Mouse (Mus musculus): Measurements from ENCODE around the gene Rab3gap2. TPM values are rescaled to one million over a fixed set of nuclear protein-coding genes. Genes with fewer than 3 reads are reported as not detected.

Rab3gap2 gene
- total RNA-seq, 1 experiment, result 38.8 TPM

DNA sequence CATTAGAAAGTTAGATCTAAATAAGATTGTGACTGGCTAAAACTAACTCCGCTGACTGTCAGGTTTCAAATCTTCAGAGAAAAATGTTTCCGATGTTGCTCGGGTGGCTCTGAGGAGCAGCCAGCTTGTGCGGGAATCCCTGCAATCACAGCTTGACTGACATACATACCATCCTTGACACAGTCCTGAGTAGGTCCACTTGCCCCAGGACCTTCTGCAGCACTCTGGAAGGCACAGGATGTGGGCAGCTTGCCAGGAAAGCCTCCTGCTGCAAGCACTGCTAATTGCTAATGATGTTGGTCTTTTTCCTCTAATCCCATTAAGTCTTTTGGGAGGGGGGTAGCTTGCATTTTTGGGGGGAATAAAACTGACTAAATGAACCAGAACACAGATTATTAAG, 81.3 kb downstream of the Rab3gap2 start:
- no peaks in the 10 kb centered on the region for H3K4me1 ChIP-seq (ENCODE audit: control insufficient read depth in 2 of 2, insufficient read depth in 2 of 2, low read length in 2 of 2, poor library complexity in 1 of 2)
- in situ Hi-C loops (cut with MboI; ENCODE audit: low sequenced_read_pairs in 2 of 2, unreplicated experiment in 2 of 2), result no loop called here

DNA sequence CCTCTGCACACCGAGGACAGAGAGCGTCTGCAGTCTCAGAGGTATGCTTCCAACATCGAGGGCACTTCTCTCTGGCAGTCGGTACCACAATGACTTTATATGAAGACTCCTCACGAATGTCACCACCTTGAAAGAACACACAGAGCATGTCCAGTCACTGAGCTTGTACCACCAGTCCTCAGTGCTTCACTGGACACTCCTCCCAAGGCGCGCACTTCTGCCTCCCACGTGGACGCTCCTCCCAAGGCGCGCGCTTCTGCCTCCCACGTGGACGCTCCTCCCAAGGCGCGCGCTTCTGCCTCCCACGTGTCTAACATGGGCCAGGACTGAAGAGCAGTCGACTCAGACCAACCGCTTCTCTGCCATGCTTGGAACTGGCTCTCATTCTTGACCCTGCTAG, 83.1 kb downstream of the Rab3gap2 start:
- peaks cover 38% of the 10 kb centered on the region for H3K36me3 ChIP-seq (ENCODE audit: control insufficient read depth, insufficient read depth, low read length, poor library complexity, severe bottlenecking)
- H3K4me3 ChIP-seq (ENCODE audit: insufficient read depth in 1 of 2, low read depth in 1 of 2, low read length in 2 of 2, poor library complexity in 1 of 2, severe bottlenecking in 1 of 2), result peak overlapping the region in 1 of 2 experiments; percentile 16; a peak in 1 of 4 replicates
- H3K4me1 ChIP-seq (ENCODE audit: control insufficient read depth in 2 of 2, insufficient read depth in 2 of 2, low read length in 2 of 2, poor library complexity in 1 of 2), result no peaks in the 10 kb centered on the region
- no peak overlapping the region for H3K27ac ChIP-seq (ENCODE audit: insufficient read depth, low read depth, low read length, poor library complexity, severe bottlenecking)
- H3K9ac ChIP-seq (ENCODE audit: insufficient read depth, low read depth, low read length, poor library complexity, severe bottlenecking), result no peak overlapping the region; the same call in 1 of the 2 replicates
- in situ Hi-C loops (cut with MboI; ENCODE audit: low sequenced_read_pairs in 2 of 2, unreplicated experiment in 2 of 2), result no loop called here
- H3K9me3 ChIP-seq (ENCODE audit: control insufficient read depth, insufficient read depth, low read depth, low read length), result no peaks in the 10 kb centered on the region
- no peak for DNase-seq (ENCODE audit: low read depth, low spot score)
- TF ChIP-seq ZC3H11A (IDR thresholded peaks at IDR 0.05; ENCODE audit: borderline replicate concordance, low read depth, low read length), result no peak

More for the DNA sequence above, 81.3 kb downstream of the Rab3gap2 start:
- Histone ChIP-seq H3K27ac (ENCODE audit: insufficient read depth, low read depth, low read length, poor library complexity, severe bottlenecking) (no peak overlapping the region), H3K4me3 (ENCODE audit: insufficient read depth in 1 of 2, low read depth in 1 of 2, low read length in 2 of 2, poor library complexity in 1 of 2, severe bottlenecking in 1 of 2) (no peak overlapping the region), H3K9ac (ENCODE audit: insufficient read depth, low read depth, low read length, poor library complexity, severe bottlenecking) (no peak overlapping the region), H3K36me3 (ENCODE audit: control insufficient read depth, insufficient read depth, low read length, poor library complexity, severe bottlenecking) (peaks cover 37% of the 10 kb centered on the region), H3K9me3 (ENCODE audit: control insufficient read depth, insufficient read depth, low read depth, low read length) (no peaks in the 10 kb centered on the region)
- DNase-seq (ENCODE audit: low read depth, low spot score), result no peak
- TF ChIP-seq ZC3H11A (IDR thresholded peaks at IDR 0.05; ENCODE audit: borderline replicate concordance, low read depth, low read length), result no peak
- TF ChIP-seq CHD2 (IDR thresholded peaks at IDR 0.05; ENCODE audit: low read depth, low read length), result no peak
- TF ChIP-seq ZNF384 (IDR thresholded peaks at IDR 0.05; ENCODE audit: low read depth, low read length), result no peak
- TF ChIP-seq HCFC1 (IDR thresholded peaks at IDR 0.05; ENCODE audit: borderline replicate concordance, insufficient read depth, low read length), result no peak
- TF ChIP-seq MAFK (IDR thresholded peaks at IDR 0.05; ENCODE audit: insufficient read depth, low read depth, low read length), result no peak

DNA sequence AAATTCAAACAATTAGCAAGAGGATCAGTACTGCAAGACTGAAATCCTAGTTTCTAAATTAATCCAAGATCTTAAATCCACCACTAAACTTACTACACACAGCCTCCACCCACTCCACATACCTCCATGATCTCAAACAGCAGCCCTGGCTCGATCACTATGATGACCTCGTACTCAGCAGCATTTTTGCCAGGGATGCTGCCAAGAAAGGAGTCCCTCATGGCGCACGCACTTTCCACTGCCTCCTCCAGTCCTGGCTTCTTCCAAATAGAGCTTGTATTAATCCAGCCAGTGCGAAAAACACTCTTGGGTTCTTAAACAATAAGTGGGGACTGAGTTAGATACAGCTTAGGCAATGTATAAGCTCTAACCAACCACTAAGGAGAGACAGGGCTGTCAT, 85.3 kb downstream of the Rab3gap2 start:
- Histone ChIP-seq H3K9ac (ENCODE audit: insufficient read depth, low read depth, low read length, poor library complexity, severe bottlenecking) (no peak overlapping the region), H3K9me3 (ENCODE audit: control insufficient read depth, insufficient read depth, low read depth, low read length) (no peaks in the 10 kb centered on the region), H3K27ac (ENCODE audit: insufficient read depth, low read depth, low read length, poor library complexity, severe bottlenecking) (no peak overlapping the region), H3K4me3 (ENCODE audit: insufficient read depth in 1 of 2, low read depth in 1 of 2, low read length in 2 of 2, poor library complexity in 1 of 2, severe bottlenecking in 1 of 2) (no peak overlapping the region), H3K4me1 (ENCODE audit: control insufficient read depth in 2 of 2, insufficient read depth in 2 of 2, low read length in 2 of 2, poor library complexity in 1 of 2) (no peaks in the 10 kb centered on the region), H3K36me3 (ENCODE audit: control insufficient read depth, insufficient read depth, low read length, poor library complexity, severe bottlenecking) (peaks cover 33% of the 10 kb centered on the region)
- in situ Hi-C loops (cut with MboI; ENCODE audit: low sequenced_read_pairs in 2 of 2, unreplicated experiment in 2 of 2), result no loop called here
- TF ChIP-seq ZC3H11A (IDR thresholded peaks at IDR 0.05; ENCODE audit: borderline replicate concordance, low read depth, low read length) (no peak), MAFK (IDR thresholded peaks at IDR 0.05; ENCODE audit: insufficient read depth, low read depth, low read length) (no peak), HCFC1 (IDR thresholded peaks at IDR 0.05; ENCODE audit: borderline replicate concordance, insufficient read depth, low read length) (no peak), ZNF384 (IDR thresholded peaks at IDR 0.05; ENCODE audit: low read depth, low read length) (no peak), CHD2 (IDR thresholded peaks at IDR 0.05; ENCODE audit: low read depth, low read length) (no peak)
- DNase-seq (ENCODE audit: low read depth, low spot score), result no peak

DNA sequence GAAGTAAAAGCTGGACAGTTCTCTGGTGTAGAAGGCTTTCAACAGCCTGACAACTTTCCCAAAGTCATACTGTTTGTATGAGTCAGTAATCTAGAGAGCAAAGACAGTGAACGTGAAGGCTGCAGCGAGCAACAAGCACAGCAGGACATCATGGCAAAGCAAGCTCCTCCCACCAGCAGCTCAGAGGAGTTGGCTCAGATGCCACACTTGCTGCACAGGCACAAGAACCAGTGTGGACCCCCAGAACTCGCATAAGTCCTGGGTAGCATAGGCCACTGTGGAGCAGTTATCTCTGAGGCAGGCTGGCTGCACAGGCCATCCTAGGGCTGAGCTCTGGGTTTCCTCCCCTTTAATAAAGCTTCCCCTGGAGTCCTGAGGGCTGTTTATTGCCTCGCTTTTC, 87.4 kb downstream of the Rab3gap2 start:
- TF ChIP-seq CHD2 (IDR thresholded peaks at IDR 0.05; ENCODE audit: low read depth, low read length), result no peak
- TF ChIP-seq HCFC1 (IDR thresholded peaks at IDR 0.05; ENCODE audit: borderline replicate concordance, insufficient read depth, low read length), result no peak
- TF ChIP-seq MAFK (IDR thresholded peaks at IDR 0.05; ENCODE audit: insufficient read depth, low read depth, low read length), result no peak
- no peak for TF ChIP-seq ZC3H11A (IDR thresholded peaks at IDR 0.05; ENCODE audit: borderline replicate concordance, low read depth, low read length)
- TF ChIP-seq ZNF384 (IDR thresholded peaks at IDR 0.05; ENCODE audit: low read depth, low read length), result no peak
- in situ Hi-C loops (cut with MboI; ENCODE audit: low sequenced_read_pairs in 2 of 2, unreplicated experiment in 2 of 2), result no loop called here
- Histone ChIP-seq H3K4me3 (ENCODE audit: insufficient read depth in 1 of 2, low read depth in 1 of 2, low read length in 2 of 2, poor library complexity in 1 of 2, severe bottlenecking in 1 of 2) (no peak overlapping the region), H3K9me3 (ENCODE audit: control insufficient read depth, insufficient read depth, low read depth, low read length) (no peaks in the 10 kb centered on the region), H3K27ac (ENCODE audit: insufficient read depth, low read depth, low read length, poor library complexity, severe bottlenecking) (no peak overlapping the region), H3K36me3 (ENCODE audit: control insufficient read depth, insufficient read depth, low read length, poor library complexity, severe bottlenecking) (peaks cover 30% of the 10 kb centered on the region), H3K4me1 (ENCODE audit: control insufficient read depth in 2 of 2, insufficient read depth in 2 of 2, low read length in 2 of 2, poor library complexity in 1 of 2) (no peaks in the 10 kb centered on the region), H3K9ac (ENCODE audit: insufficient read depth, low read depth, low read length, poor library complexity, severe bottlenecking) (no peak overlapping the region)
- DNase-seq (ENCODE audit: low read depth, low spot score), result no peak

DNA sequence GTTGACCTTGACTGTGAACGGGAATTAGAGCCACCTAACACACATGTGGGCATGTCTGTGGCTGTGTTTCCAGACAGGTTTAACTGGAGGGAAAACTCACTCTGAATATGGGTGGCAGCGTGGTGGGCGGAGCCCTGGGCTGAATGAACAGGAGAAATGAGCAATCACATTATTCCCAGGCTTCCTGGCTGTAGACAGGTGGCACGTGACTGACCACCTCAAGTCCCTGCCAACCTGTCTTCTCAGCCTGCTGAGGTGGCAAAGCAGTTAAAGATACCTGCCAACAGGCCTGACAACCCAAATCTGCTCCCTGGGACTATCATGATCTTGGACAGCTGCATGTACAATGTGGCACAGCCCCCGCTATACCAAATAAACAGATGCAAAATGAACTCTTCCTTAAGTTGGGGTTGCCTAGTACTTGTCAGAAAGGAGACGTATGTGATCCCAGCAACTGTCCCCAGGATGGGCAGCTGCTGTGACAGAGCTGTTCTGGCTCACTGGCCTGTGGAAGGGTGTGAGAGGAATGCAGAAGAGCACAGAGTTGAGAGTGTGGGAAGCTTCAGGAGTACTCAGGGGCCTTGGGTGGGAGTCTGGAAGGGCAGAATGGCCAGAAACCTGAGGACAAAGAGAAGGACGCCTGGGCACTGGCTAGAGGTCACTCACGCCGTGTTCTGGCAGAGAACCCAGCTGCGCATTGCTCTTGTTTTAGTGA, 88.9 kb downstream of the Rab3gap2 start:
- Histone ChIP-seq H3K9me3 (ENCODE audit: control insufficient read depth, insufficient read depth, low read depth, low read length) (no peaks in the 10 kb centered on the region), H3K36me3 (ENCODE audit: control insufficient read depth, insufficient read depth, low read length, poor library complexity, severe bottlenecking) (peaks cover 26% of the 10 kb centered on the region), H3K4me1 (ENCODE audit: control insufficient read depth in 2 of 2, insufficient read depth in 2 of 2, low read length in 2 of 2, poor library complexity in 1 of 2) (no peaks in the 10 kb centered on the region), H3K27ac (ENCODE audit: insufficient read depth, low read depth, low read length, poor library complexity, severe bottlenecking) (no peak overlapping the region), H3K9ac (ENCODE audit: insufficient read depth, low read depth, low read length, poor library complexity, severe bottlenecking) (no peak overlapping the region), H3K4me3 (ENCODE audit: insufficient read depth in 1 of 2, low read depth in 1 of 2, low read length in 2 of 2, poor library complexity in 1 of 2, severe bottlenecking in 1 of 2) (no peak overlapping the region)
- in situ Hi-C loops (cut with MboI; ENCODE audit: low sequenced_read_pairs in 2 of 2, unreplicated experiment in 2 of 2), result no loop called here
- DNase-seq (ENCODE audit: low read depth, low spot score), result no peak
- no peak for TF ChIP-seq ZNF384 (IDR thresholded peaks at IDR 0.05; ENCODE audit: low read depth, low read length)
- no peak for TF ChIP-seq ZC3H11A (IDR thresholded peaks at IDR 0.05; ENCODE audit: borderline replicate concordance, low read depth, low read length)
- TF ChIP-seq CHD2 (IDR thresholded peaks at IDR 0.05; ENCODE audit: low read depth, low read length), result no peak
- no peak for TF ChIP-seq MAFK (IDR thresholded peaks at IDR 0.05; ENCODE audit: insufficient read depth, low read depth, low read length)
- TF ChIP-seq HCFC1 (IDR thresholded peaks at IDR 0.05; ENCODE audit: borderline replicate concordance, insufficient read depth, low read length), result no peak

All from ES-E14 (cell line).